Mouse (Mus musculus): ENCODE results near the gene Flvcr1.
A peak's percentile ranks its signal among the peaks of the same experiment; 100 is the strongest.

Gene Flvcr1

GRCm38 (mm10) chr1:190980470-190980869 is 45.5 kb downstream of the Flvcr1 start:
- no peak for DNase-seq (ENCODE audit: low spot score in 2 of 2)

- peak; percentile 60 to 61 for DNase-seq (ENCODE audit: low spot score in 2 of 2)
Measured at GRCm38 (mm10) chr1:190979100-190979563, 46.8 kb downstream of the Flvcr1 start, which contains the start of gene Vash2. TSS of gene Vash2 (minus strand) at chr1:190979296.

GRCm38 (mm10) chr1:190978511-190979073 is 47.4 kb downstream of the Flvcr1 start:
- DNase-seq (ENCODE audit: low spot score in 2 of 2) = no peak

- DNase-seq (ENCODE audit: low spot score in 2 of 2) = no peak
Measured at GRCm38 (mm10) chr1:190978001-190978400, 48.0 kb downstream of the Flvcr1 start.

GRCm38 (mm10) chr1:190976887-190977573 is 48.9 kb downstream of the Flvcr1 start:
- DNase-seq (ENCODE audit: low spot score in 2 of 2) = no peak

GRCm38 (mm10) chr1:190974833-190975232 is 51.1 kb downstream of the Flvcr1 start:
- DNase-seq (ENCODE audit: low spot score in 2 of 2) = no peak

GRCm38 (mm10) chr1:190974191-190974590 is 51.8 kb downstream of the Flvcr1 start:
- no peak for DNase-seq (ENCODE audit: low spot score in 2 of 2)

- DNase-seq (ENCODE audit: low spot score in 2 of 2) = peak in 1 of 2 experiments; percentile 35
Measured at GRCm38 (mm10) chr1:190972612-190973192, 53.3 kb downstream of the Flvcr1 start.

- DNase-seq (ENCODE audit: low spot score in 2 of 2) = peak; percentile 30 to 31
Measured at GRCm38 (mm10) chr1:190971708-190972610, 54.0 kb downstream of the Flvcr1 start.

GRCm38 (mm10) chr1:190968010-190968409 is 57.9 kb downstream of the Flvcr1 start:
- no peak for DNase-seq (ENCODE audit: low spot score in 2 of 2)

- no peak for DNase-seq (ENCODE audit: low spot score in 2 of 2)
Measured at GRCm38 (mm10) chr1:190964992-190965780, 60.8 kb downstream of the Flvcr1 start.

GRCm38 (mm10) chr1:190962760-190963159 is 63.2 kb downstream of the Flvcr1 start:
- no peak for DNase-seq (ENCODE audit: low spot score in 2 of 2)

GRCm38 (mm10) chr1:190958821-190959220 is 67.1 kb downstream of the Flvcr1 start:
- no peak for DNase-seq (ENCODE audit: low spot score in 2 of 2)
